Mouse (Mus musculus) olfactory bulb, adult 2 months (tissue): ENCODE results near the gene Zcrb1. TPM values are rescaled to one million over a fixed set of nuclear protein-coding genes. Genes with fewer than 3 reads are reported as not detected.

Source experiments
- H3K27ac ChIP-seq: fragments of 200-500 bp; 2 replicates; pipeline ENCODE4 v1.5.1; 2012; ENCODE audit warnings: low read depth, low read length; ENCODE audit not compliant: insufficient read depth
- H3K4me1 ChIP-seq: fragments of 200-500 bp; 2 replicates; pipeline ENCODE4 v1.6.1; 2012; ENCODE audit warnings: low read length; ENCODE audit not compliant: control insufficient read depth, insufficient read depth
- H3K4me3 ChIP-seq: fragments of 200-500 bp; 2 replicates; pipeline ENCODE4 v1.5.1; 2012; ENCODE audit warnings: mild to moderate bottlenecking, low read depth, low read length, moderate library complexity; ENCODE audit not compliant: insufficient read depth
- CTCF ChIP-seq: fragments of 200-500 bp; IDR thresholded peaks from 2 replicates; pipeline ENCODE4 v1.5.1; 2012; ENCODE audit warnings: low read depth, mild to moderate bottlenecking, low read length, moderate library complexity; ENCODE audit not compliant: insufficient read depth
- POLR2A ChIP-seq: fragments of 200-500 bp; IDR thresholded peaks from 2 replicates; pipeline ENCODE4 v1.6.1; 2012; ENCODE audit warnings: mild to moderate bottlenecking, low read depth, low read length, moderate library complexity; ENCODE audit not compliant: insufficient read depth
- WGBS: fragments of 180-500 bp; shearing (Covaris S2); methylation state at CpG from one replicate; pipeline ENCODE4 v1.1.7; 2018; 5-methylcytosine and 5-hydroxymethylcytosine counted together
- polyA plus RNA-seq: library from polyadenylated mRNA; stranded (reverse); fragments of >200 nt; gene quantifications from 2 replicates; pipeline ENCODE4 v1.2.4, GENCODE M21; 2012; ENCODE audit warnings: low replicate concordance; ENCODE audit not compliant: missing spikeins, insufficient read depth, insufficient read length

The Zcrb1 gene
- polyA plus RNA-seq, 1 experiment = not detected

DNA sequence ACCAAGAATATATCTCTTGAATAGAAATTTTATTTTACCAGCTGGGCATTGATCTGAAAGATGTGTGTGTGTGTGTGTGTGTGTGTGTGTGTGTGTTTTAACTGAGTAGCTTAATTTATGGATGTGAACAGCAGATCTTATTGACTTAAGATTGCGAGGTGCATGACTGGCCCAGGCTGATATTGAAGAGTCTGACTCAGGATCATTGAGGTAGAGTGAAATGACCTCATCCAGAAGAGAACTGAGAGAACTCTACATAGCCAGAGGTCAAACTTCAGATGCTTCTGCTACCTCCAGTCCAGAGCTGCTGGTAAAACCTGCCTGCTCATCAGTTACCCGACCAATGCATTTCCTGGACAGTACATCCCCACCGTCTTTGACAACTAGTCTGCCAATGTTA is 14.3 kb upstream of the Zcrb1 start:
- WGBS = 92% methylated on average over 3 of the region's 3 CpGs

DNA sequence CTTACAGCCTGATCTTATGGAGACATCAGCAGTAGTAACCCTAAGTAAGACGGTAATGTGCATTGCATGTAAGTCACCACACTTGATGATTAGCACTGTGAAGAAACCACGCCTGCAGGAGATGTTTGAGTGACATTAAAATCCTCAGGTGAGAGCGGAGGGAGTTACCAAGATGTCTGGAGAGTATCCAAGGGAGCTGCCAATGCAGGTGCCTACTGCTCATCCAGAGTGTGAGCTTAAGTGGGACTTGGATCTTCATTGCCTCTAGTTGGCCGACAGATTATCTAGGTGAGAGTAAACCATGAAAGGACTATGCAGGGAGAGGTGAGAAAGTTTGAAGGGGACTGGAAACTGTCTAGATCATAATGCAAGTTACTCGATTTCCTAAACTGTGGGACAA is 8.4 kb upstream of the Zcrb1 start:
- WGBS = 97% methylated on average over 5 of the region's 5 CpGs
- no peak for TF ChIP-seq CTCF
- TF ChIP-seq POLR2A = no peak
- Histone ChIP-seq H3K27ac (no peak overlapping the region), H3K4me3 (no peak overlapping the region), H3K4me1 (no peaks in the 10 kb centered on the region)

More for the DNA sequence above, 14.3 kb upstream of the Zcrb1 start:
- no peaks in the 10 kb centered on the region for H3K4me1 ChIP-seq
- no peak overlapping the region for H3K27ac ChIP-seq
- TF ChIP-seq CTCF (no peak), POLR2A (no peak)
- no peak overlapping the region for H3K4me3 ChIP-seq

DNA sequence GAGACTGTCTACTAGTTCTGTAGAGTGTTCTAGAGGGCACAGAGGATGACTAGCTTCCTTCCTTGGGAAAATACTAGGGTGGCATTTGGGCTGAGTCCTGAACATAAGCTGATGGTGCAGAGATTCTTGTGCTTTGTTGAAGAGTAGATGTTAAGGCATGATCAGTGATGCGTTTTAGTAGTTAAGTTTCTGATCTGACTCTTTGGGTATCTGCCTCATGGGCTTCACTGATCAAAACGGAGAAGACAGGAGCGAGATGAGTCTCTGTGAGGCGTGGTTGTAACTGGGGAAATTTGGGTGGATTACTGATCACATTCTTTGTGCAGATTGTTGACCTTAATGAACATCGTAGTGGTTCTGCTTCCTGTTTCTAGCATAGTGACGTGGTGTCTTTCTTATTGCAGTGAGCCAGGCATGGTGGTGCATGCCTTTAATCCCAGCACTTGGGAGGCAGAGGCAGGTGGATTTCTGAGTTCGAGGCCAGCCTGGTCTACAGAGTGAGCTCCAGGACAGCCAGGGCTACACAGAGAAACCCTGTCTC is 7.4 kb upstream of the Zcrb1 start:
- no peak overlapping the region for H3K4me3 ChIP-seq
- no peaks in the 10 kb centered on the region for H3K4me1 ChIP-seq
- H3K27ac ChIP-seq = no peak overlapping the region
- 94% methylated on average over 7 of the region's 7 CpGs for WGBS
- TF ChIP-seq POLR2A = no peak
- no peak for TF ChIP-seq CTCF

DNA sequence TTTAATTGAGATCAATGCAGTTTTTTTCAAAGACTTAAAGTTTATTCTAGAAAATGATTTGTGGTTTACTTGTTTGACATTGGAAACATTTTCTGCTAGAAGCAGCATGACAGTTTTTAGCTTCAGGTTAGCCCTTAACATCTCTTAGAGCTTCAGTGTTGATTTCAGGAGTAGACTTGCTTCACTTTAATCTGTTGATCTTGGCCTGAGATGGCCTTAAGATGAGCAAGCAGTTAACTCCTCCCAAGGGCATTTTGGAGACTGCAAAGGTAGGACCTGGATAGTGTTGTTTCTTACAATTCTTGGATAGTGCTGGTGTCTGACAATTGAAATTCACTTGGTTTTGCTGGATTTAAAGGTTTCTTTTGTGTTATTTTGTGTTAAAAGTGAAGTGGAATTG is 6.7 kb upstream of the Zcrb1 start:
- H3K4me1 ChIP-seq = no peaks in the 10 kb centered on the region
- no peak overlapping the region for H3K4me3 ChIP-seq
- no peak overlapping the region for H3K27ac ChIP-seq
- TF ChIP-seq CTCF = no peak
- no peak for TF ChIP-seq POLR2A

DNA sequence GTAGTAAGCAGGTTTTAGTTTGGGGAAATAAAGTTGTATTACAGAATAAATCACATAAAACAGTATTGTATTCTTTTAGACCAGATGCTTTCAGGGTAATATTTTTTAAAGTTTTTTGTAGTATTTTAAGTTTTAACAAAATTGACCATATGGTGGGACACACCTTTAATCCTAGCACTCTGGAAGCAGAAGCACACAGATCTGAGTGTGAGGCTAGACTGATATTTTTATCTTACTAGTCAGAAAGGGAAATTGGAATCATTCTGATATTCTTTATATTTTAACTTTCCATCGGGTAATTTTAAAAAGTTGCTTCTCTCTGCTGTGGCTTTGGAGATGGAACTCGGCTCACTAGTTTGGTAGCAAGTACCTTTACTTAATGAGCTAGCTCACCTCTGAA is 4.6 kb upstream of the Zcrb1 start:
- H3K4me1 ChIP-seq = peaks cover 8% of the 10 kb centered on the region
- WGBS = 98% methylated on average over 2 of the region's 2 CpGs
- TF ChIP-seq CTCF = no peak
- no peak for TF ChIP-seq POLR2A
- no peak overlapping the region for H3K27ac ChIP-seq
- no peak overlapping the region for H3K4me3 ChIP-seq

GRCm38 (mm10) chr15:93401446-93401845 is 3.3 kb upstream of the Zcrb1 start:
- H3K4me3 ChIP-seq = no peak overlapping the region
- 76% methylated on average over 4 of the region's 4 CpGs for WGBS
- TF ChIP-seq CTCF (no peak), POLR2A (no peak)
- H3K27ac ChIP-seq = no peak overlapping the region
- H3K4me1 ChIP-seq = peaks cover 8% of the 10 kb centered on the region

- H3K4me3 ChIP-seq = peak overlapping the region; percentile 99
- H3K27ac ChIP-seq = no peak overlapping the region; the same call in 1 of the 2 replicates
- WGBS = 4% methylated on average over 36 of the region's 36 CpGs
- TF ChIP-seq CTCF = no peak
- TF ChIP-seq POLR2A = no peak
- peaks cover 8% of the 10 kb centered on the region for H3K4me1 ChIP-seq
Observed at GRCm38 (mm10) chr15:93398699-93399540, 786 bp upstream of the Zcrb1 start.

GRCm38 (mm10) chr15:93397269-93397668 is 865 bp downstream of the Zcrb1 start:
- peak overlapping the region; percentile 99; the same call in 1 of the 2 replicates for H3K4me3 ChIP-seq
- no peak overlapping the region for H3K27ac ChIP-seq
- TF ChIP-seq POLR2A (no peak), CTCF (no peak)
- peaks cover 8% of the 10 kb centered on the region for H3K4me1 ChIP-seq
- under 1% methylated on average over 11 of the region's 11 CpGs for WGBS

- TF ChIP-seq POLR2A (no peak), CTCF (no peak)
- WGBS = 75% methylated on average over 5 of the region's 5 CpGs
- Histone ChIP-seq H3K27ac (no peak overlapping the region), H3K4me3 (no peak overlapping the region), H3K4me1 (no peaks in the 10 kb centered on the region)
Observed at GRCm38 (mm10) chr15:93381337-93381736, 16.8 kb downstream of the Zcrb1 start.
